Mouse (Mus musculus) olfactory bulb, adult 2 months (tissue): ENCODE measurements at regions not wholly inside any gene's neighbourhood (a gene's known extent, or its start where the extent isn't known, plus 50 kb on each side); places are given as distances from the start of the nearest gene placed in this dataset.

ENCODE experiments used
- CTCF ChIP-seq: fragments of 200-500 bp; IDR thresholded peaks from 2 replicates; pipeline ENCODE4 v1.5.1; 2012; ENCODE audit warnings: low read depth, mild to moderate bottlenecking, low read length, moderate library complexity; ENCODE audit not compliant: insufficient read depth
- POLR2A ChIP-seq: fragments of 200-500 bp; IDR thresholded peaks from 2 replicates; pipeline ENCODE4 v1.6.1; 2012; ENCODE audit warnings: mild to moderate bottlenecking, low read depth, low read length, moderate library complexity; ENCODE audit not compliant: insufficient read depth

GRCm38 (mm10) chr2:74064369-74064768 lies 153.2 kb upstream of the Atp5g3 start:
- TF ChIP-seq POLR2A (no peak), CTCF (no peak)
